Mouse (Mus musculus): ENCODE data around the gene Tubgcp3.
"Not testable (repeated sequence)": the region's sequence is repeated elsewhere in the genome, so short reads cannot be mapped to it uniquely, and the experiment has no call there.

Gene Tubgcp3

DNA sequence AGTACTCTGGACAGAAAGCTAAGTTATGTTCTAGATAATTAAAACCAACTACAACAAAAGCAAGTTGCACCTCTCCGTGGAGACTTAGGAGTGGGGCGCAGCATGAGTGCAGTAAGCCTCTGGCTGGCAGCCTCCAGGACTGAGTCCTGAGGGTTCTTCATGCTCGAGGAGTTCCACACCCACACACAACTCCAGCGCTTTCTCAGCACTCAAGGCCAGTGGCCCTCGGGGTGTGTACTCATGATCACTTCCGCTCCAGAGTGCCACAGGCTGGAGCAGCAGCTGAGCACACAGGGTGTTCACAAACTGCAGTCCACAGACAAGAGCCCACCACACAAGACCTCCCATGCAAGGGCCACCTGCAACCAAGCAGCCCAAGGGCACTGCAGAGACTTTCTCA is 30.5 kb downstream of the Tubgcp3 start:
- DNase-seq (ENCODE audit: low spot score), result no peak

DNA sequence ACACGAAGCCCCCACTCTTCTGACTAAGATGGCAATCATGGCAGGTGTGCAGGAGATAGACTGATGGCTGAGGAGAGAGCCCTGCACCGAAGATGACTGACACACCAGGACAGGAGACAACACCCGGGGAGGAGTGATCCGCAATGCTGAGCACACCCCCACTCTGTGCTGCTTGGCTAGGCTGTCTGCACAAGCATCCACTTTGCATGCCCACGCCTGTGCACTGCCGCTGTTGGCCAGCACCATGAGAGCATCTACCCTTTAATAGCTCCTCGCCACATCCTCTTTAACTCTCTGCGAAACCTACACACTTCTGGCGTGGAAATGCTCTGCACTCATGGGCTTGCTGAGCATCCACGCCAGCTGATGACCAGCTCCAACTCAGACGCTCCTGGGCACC is 33.6 kb downstream of the Tubgcp3 start:
- DNase-seq (ENCODE audit: low spot score), result no peak

DNA sequence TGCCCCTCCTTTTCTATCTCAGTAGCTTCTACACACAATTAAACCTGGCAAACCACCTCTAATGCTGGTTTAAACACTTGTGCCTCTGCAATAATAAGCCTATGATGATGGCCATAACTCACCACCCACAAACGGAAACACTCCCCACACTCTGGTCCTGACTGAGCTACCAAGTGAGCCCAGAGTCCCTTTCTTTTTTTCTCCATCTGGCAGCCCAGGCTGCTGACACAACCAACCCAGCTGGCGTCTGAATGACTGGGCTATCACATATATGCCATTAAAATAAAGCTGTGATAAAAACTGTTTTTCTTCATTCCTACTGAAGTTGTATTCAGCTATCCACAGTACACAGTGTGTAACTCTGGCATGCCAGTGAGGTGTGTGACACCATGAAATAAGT is 36.7 kb downstream of the Tubgcp3 start:
- no peak for DNase-seq (ENCODE audit: low spot score)

DNA sequence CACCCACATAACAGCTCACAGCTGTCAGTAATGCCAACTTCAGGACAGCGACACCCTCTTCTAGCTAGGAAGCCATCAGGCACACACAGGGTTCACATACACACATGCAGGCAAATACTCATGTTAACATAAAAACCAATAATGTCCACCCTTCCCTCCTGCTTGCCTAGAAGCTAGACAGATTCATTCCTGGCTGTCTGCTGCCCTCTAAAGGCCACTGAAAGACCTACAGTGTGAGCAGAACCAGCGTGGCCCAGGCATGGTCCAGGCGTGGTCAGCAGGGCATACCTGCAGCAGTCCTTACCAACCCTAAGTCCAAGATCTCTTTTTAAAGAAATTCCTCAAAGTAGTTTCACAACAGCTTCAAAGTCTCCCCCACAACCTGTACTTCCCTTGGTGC is 43.0 kb downstream of the Tubgcp3 start:
- DNase-seq (ENCODE audit: low spot score), result peak; percentile 28

DNA sequence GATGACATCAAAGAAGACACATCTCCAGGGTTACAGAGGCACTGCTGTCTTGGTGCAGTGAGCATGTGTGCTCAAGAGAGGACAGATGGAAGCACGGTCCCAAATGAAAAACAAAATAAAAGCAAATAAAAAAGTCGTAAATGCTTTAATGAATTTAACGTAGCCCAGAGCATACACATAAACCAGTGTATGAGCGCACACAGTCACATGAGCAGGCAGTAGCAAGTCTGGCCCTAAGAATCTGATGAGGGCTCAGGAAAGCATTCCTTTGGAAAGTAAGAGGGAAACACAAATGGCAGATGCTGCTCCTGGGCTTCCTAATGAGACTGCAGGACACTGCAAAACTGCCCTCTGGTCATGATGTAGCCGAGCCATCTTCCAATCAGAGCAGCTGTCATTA is 46.2 kb downstream of the Tubgcp3 start:
- DNase-seq (ENCODE audit: low spot score), result no peak

DNA sequence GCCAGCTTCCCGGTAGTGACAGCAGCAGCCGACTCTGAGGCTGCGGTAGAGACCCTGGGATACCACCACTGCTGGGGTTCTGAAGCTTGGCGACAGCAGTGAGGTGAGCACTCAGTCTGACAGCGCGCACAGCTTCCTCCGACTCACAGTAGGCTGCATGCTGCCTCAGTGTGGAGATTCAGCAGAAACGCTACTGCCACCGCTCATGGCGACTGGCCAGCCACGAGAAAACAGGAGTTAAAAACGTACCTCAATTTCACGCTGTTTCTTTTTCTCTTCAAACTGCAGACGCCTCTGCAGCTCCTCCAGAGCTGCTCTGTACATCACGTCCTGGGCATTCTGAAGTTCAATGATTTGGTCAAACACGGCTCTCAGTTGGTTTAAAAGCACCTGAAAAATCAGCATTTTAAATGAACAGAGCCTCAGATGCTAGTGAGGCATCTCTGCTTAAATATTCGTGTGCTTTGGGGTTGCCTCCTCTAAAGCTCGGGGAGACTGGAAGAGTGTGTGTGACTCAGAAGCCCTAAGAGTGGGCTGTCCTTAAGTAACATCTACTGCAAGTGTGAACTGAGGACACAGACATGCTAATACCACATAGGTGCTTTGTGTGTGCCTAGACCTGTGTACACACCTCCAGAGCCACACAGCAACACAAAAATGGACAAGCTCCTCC is 50.4 kb downstream of the Tubgcp3 start:
- no peak for DNase-seq (ENCODE audit: low spot score)

DNA sequence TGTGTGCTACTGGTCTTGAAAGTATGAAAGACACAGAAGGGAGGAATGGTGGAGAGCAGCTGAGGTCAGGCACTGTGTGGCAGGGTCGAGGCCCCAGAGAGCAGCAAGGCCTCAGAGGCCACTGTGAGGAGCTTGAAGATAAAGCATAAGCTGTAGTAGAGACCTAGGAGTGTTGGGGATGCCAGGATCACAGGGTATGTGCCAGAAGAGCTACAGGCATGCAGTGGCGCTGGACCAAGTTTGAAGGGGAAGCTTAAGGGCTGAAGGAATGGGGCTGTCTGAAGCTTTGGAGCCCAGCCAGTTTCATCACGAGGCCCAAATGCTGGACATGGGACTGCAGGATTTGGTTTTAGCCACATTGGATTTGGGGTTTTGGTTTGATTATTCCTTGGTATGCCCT is 54.7 kb downstream of the Tubgcp3 start:
- DNase-seq (ENCODE audit: low spot score), result not testable (repeated sequence)

DNA sequence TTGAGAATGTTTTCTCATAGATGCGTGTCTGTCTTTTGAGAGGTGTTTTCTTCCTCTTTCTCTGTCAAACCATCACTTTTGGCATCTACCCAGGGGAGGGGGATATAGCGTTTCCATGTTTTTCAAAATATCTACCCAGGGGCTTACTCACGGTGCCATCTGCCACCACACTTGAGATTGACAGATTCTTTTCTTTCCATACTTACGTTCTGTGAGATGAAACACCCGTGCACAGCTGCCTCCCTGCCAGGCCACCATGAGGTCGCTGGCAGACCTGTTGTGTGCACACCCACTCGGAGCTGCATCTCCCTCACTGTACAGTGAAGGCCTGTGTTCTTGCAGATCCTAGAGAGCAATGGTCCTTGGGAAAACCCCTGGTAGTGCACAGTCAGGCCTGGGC is 58.8 kb downstream of the Tubgcp3 start:
- no peak for DNase-seq (ENCODE audit: low spot score)

DNA sequence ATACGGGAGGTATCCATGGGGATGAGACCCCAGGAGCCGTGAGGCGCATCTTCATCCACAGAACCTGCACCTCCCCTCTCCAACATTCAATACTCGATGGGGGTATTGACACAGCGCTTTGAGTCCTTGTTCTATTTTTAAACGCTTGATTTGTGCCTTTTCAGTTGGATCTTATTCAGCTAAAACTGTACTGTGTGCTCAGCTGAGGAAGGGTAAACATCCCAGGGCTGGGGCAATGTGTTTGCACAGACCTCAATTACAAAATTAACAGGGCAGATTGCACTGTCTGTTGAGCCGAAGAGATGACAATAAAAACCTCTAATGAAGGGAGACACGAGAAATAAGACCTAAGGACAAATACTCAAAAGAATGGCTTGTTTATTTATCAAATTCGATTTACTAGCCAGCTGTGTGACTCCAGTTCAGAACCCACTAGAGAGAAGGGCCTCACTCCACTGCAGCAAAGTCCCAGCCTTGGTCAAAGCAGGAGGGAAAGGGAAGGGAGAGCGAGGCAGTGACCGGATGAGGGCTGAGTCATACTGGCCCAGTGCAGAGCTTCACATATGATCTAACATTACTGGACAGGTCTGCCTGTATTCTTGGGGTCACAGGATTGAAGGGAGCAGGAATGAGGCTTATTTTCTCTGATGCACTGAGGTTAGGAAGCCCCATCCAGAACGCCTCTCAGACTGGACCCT is 62.1 kb downstream of the Tubgcp3 start:
- no peak for DNase-seq (ENCODE audit: low spot score)

DNA sequence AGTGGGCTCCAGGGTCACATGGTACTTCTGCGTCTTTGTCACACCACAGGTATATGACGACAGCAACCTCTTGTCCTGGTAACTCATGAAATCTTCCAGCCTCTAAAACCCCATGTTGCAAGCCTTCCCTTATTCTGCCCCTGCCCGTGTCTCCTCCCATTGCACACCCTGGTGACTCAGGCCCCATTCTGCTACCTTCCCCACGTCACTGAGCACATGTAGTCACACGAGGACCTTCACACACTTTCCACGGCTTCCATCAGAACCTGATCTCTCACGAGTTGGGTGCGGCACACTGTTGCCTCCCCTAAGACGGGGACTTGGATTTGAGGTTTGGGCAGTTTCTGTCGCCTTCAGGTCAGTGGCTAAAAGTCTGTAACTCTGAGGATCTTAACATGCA is 63.2 kb downstream of the Tubgcp3 start:
- no peak for DNase-seq (ENCODE audit: low spot score)

DNA sequence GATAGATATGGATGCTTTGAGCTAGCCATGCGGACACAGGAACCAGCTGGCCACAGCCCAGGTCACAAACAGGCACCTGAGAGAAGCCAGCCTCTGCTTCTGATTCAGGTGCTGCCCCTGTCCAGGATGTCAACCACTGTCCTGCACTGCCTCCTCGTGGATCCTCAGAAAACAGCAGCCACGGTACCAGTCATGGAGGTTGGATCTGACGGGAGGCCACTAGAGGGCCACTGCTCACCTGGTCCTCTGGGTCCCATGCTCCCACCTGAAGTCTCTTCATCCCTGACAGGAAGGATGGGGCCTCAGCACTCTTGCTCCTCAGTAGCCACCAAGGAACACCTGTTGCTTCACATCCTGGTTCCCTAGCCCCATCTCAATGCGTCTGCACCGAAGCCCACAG is 64.8 kb downstream of the Tubgcp3 start:
- DNase-seq (ENCODE audit: low spot score), result peak; percentile 55

DNA sequence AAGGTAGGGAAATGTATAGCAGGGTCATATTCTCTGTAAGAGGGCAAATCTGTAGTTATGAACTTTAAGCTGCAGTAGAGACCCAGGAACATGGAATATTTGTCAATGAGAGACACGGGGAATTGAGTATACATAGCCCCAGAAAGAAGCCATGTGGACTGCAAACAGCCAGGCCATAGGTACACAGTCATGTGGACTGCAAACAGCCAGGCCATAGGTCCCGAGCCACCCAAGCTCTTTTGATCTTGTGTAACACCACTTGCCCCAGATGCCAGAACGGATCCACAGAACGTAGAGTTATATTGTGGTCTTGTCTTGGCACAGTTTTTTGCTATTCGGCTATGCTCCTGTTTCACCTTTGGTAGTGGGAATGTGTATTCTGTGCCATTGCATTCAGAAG is 88.3 kb downstream of the Tubgcp3 start:
- DNase-seq (ENCODE audit: low spot score), result no peak

DNA sequence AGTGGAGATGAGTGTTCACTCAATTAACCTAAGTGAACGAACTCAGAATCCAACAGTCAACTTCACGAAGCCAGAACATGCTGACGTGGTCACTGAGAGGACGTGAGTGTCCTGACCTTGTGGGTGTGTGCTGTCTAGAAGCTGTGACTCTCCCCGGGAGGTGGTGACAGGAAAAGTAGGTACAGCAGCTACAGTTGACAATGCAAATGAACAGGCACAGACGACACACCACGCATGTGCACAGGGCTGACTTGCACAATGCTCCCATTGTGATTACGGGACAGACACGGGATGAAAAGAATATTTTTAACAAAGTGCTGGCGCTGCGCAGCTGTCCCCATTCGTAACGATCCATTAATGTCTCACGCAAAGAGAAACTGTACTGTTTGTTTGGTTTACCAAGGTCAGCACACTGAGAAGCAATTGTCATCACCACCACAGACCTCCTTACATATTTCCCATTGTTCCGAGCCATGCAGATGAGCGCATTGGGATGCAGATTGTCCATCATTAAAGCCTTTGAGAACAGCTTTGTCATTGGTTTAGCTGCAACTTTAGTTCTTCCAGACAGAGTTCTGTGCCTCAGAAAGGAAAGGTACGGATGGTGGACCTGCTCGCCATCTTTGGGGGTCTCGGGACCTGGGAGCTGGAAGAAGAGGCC is 92.6 kb downstream of the Tubgcp3 start:
- not testable (repeated sequence) for DNase-seq (ENCODE audit: low spot score)

DNA sequence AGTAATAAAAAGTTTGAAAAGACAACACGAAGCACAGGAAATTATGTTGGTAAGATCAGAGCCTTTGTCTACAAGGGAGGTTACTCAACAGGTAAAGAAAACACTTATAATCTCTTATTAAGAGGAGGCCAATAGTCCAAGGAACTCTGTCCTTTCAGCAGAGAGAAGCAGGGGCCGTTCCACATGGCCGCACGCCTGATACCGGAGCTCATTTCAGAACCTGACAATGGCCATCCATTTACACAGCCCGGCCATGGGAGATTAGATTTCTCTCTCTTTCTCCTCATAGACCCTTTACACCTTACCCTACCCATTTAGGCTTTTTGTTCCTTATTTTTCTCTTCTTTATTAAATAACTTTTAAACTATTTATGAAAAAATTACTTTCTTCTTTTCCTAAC is 95.3 kb downstream of the Tubgcp3 start:
- no peak for DNase-seq (ENCODE audit: low spot score)

DNA sequence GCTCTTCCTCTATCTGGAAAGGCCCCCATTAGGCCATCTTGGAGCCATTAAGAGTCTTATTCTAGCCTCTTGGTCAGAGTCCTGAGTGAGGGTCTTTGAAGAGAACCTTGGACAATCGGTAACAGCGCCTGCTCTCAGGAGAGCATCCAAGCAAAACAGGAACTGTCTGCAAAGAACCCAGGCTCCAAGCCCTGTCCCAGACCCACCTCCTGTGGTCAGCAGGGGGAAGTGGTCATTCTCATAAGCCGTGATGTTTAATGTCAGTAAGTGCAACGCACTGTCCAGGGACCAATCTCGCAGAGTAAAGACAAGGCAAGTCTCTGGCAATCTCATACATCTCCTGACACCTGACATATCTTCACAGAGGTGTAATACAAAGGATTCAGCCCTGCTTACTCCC is 96.0 kb downstream of the Tubgcp3 start:
- DNase-seq (ENCODE audit: low spot score), result no peak

DNA sequence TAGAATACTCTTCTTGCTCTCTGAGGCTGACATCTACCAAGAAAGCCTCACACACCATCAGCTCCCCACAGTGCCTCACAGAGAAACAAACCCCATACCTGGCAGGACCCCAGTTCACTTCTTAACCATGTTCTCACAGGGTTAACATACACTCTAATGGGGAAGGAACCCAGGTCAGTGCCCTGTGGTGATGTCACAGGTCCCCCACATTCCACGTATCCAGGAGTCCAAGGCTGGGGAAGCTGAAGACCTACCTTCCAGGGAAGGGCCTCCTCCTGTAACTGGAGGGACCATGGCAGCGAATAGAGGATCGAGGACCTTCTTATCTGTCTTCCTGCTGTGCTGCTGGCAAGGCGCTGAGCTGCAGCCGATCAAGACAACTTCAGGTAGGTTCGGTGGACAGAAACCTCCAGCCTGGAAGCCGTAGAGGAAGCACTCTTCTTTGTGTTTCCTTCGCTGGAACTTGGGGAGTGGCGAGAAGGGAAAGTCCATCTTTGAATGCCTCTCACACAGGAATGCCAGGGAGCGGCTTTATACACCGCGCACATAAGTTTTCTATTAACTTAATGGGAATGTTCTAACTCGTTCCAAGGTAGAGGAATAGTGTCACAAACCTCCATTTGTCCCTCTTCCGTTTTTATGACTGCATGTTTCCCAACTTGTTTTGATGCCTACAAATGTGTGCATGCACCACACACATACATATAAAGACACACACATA is 99.1 kb downstream of the Tubgcp3 start, which contains the start of gene Spaca7:
Gene Spaca7, plus strand, starts transcription at position 216 of the 721 bp plus-strand sequence.
- no peak for DNase-seq (ENCODE audit: low spot score)

DNA sequence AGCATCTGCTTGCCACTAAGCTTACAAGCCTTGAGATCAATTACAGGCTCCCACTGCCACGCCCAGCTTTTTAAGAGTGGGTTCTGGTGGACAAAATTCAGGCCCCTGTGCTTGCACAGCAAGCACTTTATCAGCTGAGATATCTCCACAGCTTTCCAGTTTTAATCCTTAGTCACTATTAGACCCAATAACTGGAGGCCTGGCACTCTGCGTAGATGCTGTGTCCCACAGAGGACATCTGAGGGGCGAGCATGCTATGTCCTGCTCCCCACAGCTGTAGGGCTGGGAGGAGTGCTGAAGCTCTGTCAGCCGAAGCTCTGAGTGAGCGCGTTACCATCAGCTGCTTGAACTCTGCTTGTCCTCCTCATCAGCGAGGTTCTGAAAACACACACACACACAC is 105.5 kb downstream of the Tubgcp3 start:
- no peak for DNase-seq (ENCODE audit: low spot score)

DNA sequence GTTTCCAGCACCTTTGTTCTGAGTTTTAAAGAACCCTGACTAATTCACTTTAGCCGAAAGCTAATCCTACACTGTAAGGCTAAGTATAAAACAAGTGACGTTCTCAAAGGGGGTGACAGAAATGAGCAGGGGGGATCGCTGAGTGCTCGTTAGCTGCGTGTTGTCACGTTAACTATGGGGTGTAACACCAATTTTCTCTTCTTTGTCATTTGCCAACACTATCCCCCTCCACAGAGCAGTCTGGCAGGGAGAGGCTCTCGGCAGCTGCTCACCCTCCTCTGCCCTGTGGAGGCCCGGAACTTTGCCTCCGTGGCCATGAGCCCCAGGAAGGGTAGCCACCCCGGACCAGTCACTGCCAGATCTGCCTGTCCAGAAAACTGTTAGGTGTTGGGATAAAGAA is 106.6 kb downstream of the Tubgcp3 start:
- no peak for DNase-seq (ENCODE audit: low spot score)

DNA sequence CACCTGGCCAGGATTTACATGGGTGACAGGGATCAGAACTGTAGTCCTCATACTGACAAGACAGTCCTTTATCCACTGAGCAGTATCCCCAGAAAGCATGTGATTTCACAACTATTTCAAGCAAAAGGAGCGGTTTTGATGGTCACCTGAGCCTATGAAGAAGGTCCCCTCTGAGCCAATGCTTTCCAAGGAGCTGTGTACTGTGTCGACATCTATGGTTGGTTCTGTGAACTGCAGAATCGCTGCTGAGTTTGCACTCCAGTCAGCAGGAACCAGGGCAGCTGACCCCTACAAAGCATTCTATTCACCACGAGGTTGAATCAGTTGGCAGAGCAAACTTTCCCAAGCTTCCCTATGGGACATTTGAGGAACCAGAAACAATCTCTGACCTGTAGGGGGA is 107.7 kb downstream of the Tubgcp3 start:
- peak; percentile 5 for DNase-seq (ENCODE audit: low spot score)

All from urinary bladder, postnatal 25 days (tissue).